Mouse (Mus musculus) G1E (cell line): Measurements from ENCODE around the gene Rad51ap1. TPM values are rescaled to one million over a fixed set of nuclear protein-coding genes. Genes with fewer than 3 reads are reported as not detected.

ENCODE experiments used
- ATAC-seq: 2 replicates; pipeline ENCODE4 v1.8.0; 2016; ENCODE audit warnings: mild to moderate bottlenecking; ENCODE audit not compliant: insufficient number of reproducible peaks, poor library complexity, low FRiP score, severe bottlenecking; ENCODE audit errors: extremely low read depth
- DNase-seq: peaks from one replicate; pipeline ENCODE4 v3.0.0; 2012; ENCODE audit warnings: low spot score
- H3K27me3 ChIP-seq: 2 replicates; pipeline ENCODE4 v1.6.1; 2012; ENCODE audit warnings: mild to moderate bottlenecking, low read length, inconsistent platforms; ENCODE audit not compliant: insufficient read depth
- H3K36me3 ChIP-seq: replicated peaks from 2 replicates; pipeline ENCODE3; 2012; ENCODE audit warnings: mild to moderate bottlenecking, inconsistent platforms
- H3K4me1 ChIP-seq: 2 replicates; pipeline ENCODE4 v1.6.1; 2012; ENCODE audit warnings: low read depth, low read length, inconsistent platforms, mixed read lengths; ENCODE audit not compliant: insufficient read depth
- H3K4me3 ChIP-seq: 2 replicates; pipeline ENCODE4 v1.5.1; 2012; ENCODE audit warnings: low read depth, mild to moderate bottlenecking, inconsistent platforms, low read length, moderate library complexity, mixed read lengths
- H3K9me3 ChIP-seq: replicated peaks from 2 replicates; pipeline ENCODE4 v1.6.1; 2012; ENCODE audit warnings: inconsistent platforms
- CTCF ChIP-seq: IDR thresholded peaks from 2 replicates; pipeline ENCODE4 v1.5.1; 2012; ENCODE audit warnings: low read depth, low read length, inconsistent platforms, mixed read lengths
- GATA1 ChIP-seq: IDR thresholded peaks from 2 replicates; pipeline ENCODE4 v1.6.1; 2012; ENCODE audit warnings: borderline replicate concordance, low read length, inconsistent platforms, mixed read lengths
- GATA2 ChIP-seq: IDR thresholded peaks from 2 replicates; pipeline ENCODE4 v1.6.1; 2012; ENCODE audit warnings: low read depth, low read length, inconsistent platforms, borderline replicate concordance
- POLR2AphosphoS5 ChIP-seq: IDR thresholded peaks from 2 replicates; pipeline ENCODE4 v1.6.1; 2012; ENCODE audit warnings: low read depth, low read length, inconsistent platforms; ENCODE audit not compliant: insufficient replicate concordance
- TAL1 ChIP-seq: conservative IDR thresholded peaks from 2 replicates; pipeline ENCODE4 v1.6.1; 2012; ENCODE audit warnings: low read depth, low read length, inconsistent platforms, mixed read lengths
- polyA plus RNA-seq: library from polyadenylated mRNA; stranded (reverse); fragments of >175 nt; gene quantifications from 2 replicates; pipeline ENCODE4 v1.2.3, GENCODE M21; 2012
- total RNA-seq, 2 experiments: library from RNA; stranded (forward) in 1 of 2; stranded (reverse) in 1 of 2; fragments of 200-1000 nt in 1 of 2; fragments of >200 nt in 1 of 2; fragmentation: Nextera tagmentation in 1 of 2; gene quantifications; 2 replicates each; pipeline ENCODE4 v1.2.3; 2014 to 2017

Gene Rad51ap1
- total RNA-seq (2014; fragmentation: Nextera tagmentation) (75.9 and 77.4 TPM in 2 replicates), total RNA-seq (2017) (180 and 187 TPM in 2 replicates), polyA plus RNA-seq (41.8 and 50.2 TPM in 2 replicates)

DNA sequence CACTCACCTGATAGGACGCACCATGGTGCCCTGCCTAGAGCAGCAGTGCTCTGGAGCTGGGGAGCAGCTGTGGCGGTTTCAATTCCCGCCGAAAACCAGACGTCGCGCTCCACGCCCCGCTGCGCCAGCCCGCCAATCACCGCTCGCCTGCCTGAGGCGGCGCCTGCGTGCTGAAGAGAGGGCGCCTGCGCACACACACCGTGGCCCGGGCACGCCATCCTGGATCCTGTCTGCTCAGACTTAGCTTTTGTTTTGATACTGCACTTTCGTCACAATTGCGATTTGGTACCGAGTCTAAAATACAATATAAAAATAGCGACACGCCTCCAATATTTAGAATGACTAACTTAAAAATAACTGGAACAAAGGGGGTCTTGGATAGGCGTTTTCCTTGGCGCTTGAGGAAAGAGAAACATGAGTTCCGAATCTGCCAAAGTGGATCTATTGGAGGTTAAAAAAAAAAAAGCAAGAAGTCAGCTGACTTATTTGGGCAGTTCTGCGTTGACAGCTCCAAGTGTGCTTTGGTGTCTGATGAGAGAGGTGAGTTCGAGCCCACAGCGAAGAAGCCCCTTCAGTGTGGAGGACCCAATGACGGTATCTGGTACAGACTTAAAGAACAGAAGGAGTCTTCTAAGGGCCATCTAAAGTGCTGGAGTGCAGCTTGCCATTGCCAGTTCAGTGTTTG lies at the start of gene Rad51ap1, which contains the start of gene D6Wsu163e:
Rad51ap1 (minus strand) TSS at position 101 of the 685 bp plus-strand sequence.
D6Wsu163e (plus strand) TSS at position 476 of the 685 bp plus-strand sequence.
- Histone ChIP-seq H3K4me1 (peaks cover 33% of the 10 kb centered on the region), H3K36me3 (peaks cover 48% of the 10 kb centered on the region), H3K27me3 (no peaks in the 10 kb centered on the region), H3K4me3 (peak within 1 kb of the TSS; percentile 84), H3K9me3 (no peaks in the 10 kb centered on the region)
- ATAC-seq (peak; percentile 79), DNase-seq (peak; percentile 97)
- TF ChIP-seq GATA1 (no peak), POLR2AphosphoS5 (no peak), GATA2 (no peak), CTCF (no peak), TAL1 (no peak)

DNA sequence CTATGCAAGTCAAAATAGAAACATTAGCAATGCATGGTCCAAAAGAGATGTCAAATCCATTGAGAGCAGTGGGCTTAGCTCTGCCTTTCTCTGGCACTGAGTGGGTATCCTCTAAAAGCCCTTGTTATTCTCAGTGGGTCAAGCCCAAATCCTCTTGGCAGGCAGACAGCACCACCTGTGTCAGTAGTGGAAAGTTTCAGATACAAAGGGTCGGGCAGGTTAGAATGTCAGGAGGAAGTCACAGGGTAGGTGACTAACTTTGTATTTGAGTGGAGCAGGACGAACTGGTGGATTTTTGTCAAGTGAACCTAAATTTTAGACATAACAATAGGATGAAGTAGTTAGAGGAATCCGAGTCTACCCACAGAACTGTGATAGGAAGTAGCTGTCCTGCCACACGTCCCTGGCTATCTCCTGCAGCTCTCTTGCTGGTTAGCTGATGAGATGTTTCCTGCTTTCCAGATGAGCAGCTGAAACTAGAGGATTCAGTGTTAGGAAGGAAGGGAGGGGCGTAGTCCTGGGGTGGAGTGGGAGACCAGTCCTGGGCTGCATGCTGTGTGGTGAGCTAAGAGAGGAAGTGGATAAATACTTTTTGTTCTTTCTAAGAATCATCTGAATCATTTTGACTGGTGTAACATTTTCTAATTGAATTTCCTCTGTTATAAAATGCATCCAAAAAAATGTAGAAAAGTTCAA lies 42.3 kb upstream of the Rad51ap1 start:
- no peaks in the 10 kb centered on the region for H3K4me1 ChIP-seq
- H3K4me3 ChIP-seq, result no peak overlapping the region
- DNase-seq (no peak), ATAC-seq (no peak)
- TF ChIP-seq TAL1, result no peak
- TF ChIP-seq POLR2AphosphoS5, result no peak
- TF ChIP-seq GATA2, result no peak
- no peak for TF ChIP-seq CTCF
- no peak for TF ChIP-seq GATA1
- H3K36me3 ChIP-seq, result peaks cover 23% of the 10 kb centered on the region
- H3K9me3 ChIP-seq, result no peaks in the 10 kb centered on the region
- peaks cover 2% of the 10 kb centered on the region; the same call in 1 of the 2 replicates for H3K27me3 ChIP-seq

DNA sequence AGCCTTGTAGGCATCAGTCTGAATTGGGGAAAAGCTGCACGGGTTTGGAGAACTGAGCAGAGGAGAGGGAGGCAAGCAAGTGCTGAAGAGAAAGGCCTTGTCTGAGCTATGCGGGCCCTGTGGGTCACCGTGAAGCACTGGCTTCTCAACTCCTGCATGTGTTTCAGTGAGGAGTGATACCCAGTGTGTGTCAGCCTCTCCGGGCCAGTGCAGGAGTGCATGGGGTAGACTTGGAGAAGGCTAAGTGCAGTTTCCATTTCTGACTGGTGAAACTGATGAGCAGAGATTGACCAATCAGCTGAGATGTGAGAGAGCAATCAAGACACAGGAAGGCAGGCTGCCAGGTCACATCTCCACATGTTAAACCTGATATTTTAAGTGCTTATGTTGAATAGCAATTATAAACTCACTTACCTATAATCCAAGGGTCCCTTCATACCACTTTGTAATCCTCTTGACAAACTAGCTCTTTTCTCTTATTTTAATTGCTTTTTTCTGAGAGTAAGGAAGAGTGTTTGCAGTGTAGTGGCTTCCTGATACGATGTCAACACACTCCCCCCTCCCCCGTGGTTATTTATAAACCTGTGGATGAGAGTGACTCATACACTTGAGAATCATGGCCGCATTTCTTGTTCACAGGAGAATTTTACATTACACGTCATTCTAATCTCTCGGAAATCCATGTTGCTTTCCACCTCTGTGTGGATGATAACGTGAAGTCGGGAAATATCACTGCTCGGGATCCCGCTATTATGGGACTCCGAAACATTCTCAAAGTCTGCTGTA lies 27.0 kb upstream of the Rad51ap1 start:
- no peak for ATAC-seq
- Histone ChIP-seq H3K4me1 (no peaks in the 10 kb centered on the region), H3K27me3 (no peaks in the 10 kb centered on the region), H3K36me3 (peaks cover 79% of the 10 kb centered on the region), H3K9me3 (no peaks in the 10 kb centered on the region), H3K4me3 (no peak overlapping the region)
- DNase-seq, result no peak
- TF ChIP-seq TAL1 (no peak), CTCF (no peak), GATA1 (no peak), GATA2 (no peak), POLR2AphosphoS5 (no peak)

DNA sequence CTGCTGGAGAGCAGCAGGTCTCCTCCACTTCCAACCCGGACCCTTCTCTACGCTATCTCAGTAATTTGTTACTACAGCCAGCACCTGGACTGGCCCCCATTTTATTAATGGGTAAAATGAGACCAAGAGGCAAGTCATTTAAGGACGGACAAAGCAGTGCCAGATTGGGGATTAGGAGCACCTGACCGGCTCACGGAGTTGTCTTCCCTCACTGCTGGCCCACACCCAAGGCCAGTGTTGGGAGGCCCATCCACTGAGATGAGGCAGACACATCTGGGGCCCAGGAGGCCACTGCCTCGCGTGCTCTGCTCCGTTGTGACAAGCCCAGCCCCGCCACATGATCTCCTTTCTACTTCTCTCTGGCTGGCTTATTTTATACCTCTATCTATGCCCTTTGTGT lies 24.0 kb upstream of the Rad51ap1 start:
- H3K36me3 ChIP-seq, result peaks cover 63% of the 10 kb centered on the region
- no peaks in the 10 kb centered on the region for H3K9me3 ChIP-seq
- H3K27me3 ChIP-seq, result no peaks in the 10 kb centered on the region
- TF ChIP-seq GATA1, result no peak
- no peak for TF ChIP-seq TAL1
- no peak for TF ChIP-seq POLR2AphosphoS5
- no peak for TF ChIP-seq CTCF
- no peak for TF ChIP-seq GATA2
- H3K4me1 ChIP-seq, result no peaks in the 10 kb centered on the region
- ATAC-seq, result no peak
- DNase-seq, result no peak
- H3K4me3 ChIP-seq, result no peak overlapping the region

DNA sequence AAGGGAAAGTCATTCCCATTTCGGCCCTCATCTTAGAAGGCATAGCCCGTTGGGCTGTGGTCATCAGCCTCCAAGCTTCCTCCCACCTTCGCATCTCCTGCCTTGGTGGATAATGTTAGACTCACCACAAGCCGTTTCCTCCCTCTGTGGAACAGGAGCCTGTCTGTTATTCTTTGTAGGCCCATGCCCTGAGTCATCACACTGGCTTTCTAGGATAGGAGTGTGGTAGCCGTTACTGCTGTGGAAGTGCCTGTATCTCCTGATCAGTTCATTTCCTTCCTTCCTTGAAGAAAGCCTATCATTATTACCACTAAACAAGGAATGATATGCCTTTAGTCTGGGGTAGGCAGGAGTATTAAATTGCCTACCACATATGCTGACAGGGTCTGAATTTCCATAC lies 23.3 kb upstream of the Rad51ap1 start:
- H3K27me3 ChIP-seq, result no peaks in the 10 kb centered on the region
- no peaks in the 10 kb centered on the region for H3K4me1 ChIP-seq
- H3K4me3 ChIP-seq, result no peak overlapping the region
- no peaks in the 10 kb centered on the region for H3K9me3 ChIP-seq
- peaks cover 61% of the 10 kb centered on the region for H3K36me3 ChIP-seq
- DNase-seq, result no peak
- ATAC-seq, result no peak
- TF ChIP-seq GATA1 (no peak), POLR2AphosphoS5 (no peak), GATA2 (no peak), TAL1 (no peak), CTCF (no peak)
